Mouse (Mus musculus) adrenal gland, postnatal 10 days (tissue): Measurements from ENCODE around the gene Vash1. TPM values are rescaled to one million over a fixed set of nuclear protein-coding genes. Genes with fewer than 3 reads are reported as not detected.

Source experiments
- DNase-seq: peaks from one replicate; pipeline ENCODE4 v3.0.0; 2021; ENCODE audit warnings: mixed read lengths
- long read RNA-seq, 2 experiments: library from polyadenylated mRNA; stranded (forward); transcript quantifications; one replicate each; pipeline ENCODE4 v2.0.0; 2021
- total RNA-seq, 2 experiments: library from RNA; stranded (reverse); gene quantifications; 2 replicates each; pipeline ENCODE4 v1.2.3; 2021

Gene Vash1
- total RNA-seq, result 10 to 100 TPM; 14.7 to 20.6 TPM
- long read RNA-seq, experiment 1, partial matches to known transcripts, result 0 of 1 reads
- long read RNA-seq, experiment 1, other reads (novel, unspliced or antisense), result 1 of 1 reads
- long read RNA-seq, experiment 2, result 0 reads

- DNase-seq, result peak; percentile 77
These were observed at the start of gene Vash1 for GRCm38 (mm10) chr12:86678591-86679545. Gene Vash1 (plus strand): TSS chr12:86678700.

DNA sequence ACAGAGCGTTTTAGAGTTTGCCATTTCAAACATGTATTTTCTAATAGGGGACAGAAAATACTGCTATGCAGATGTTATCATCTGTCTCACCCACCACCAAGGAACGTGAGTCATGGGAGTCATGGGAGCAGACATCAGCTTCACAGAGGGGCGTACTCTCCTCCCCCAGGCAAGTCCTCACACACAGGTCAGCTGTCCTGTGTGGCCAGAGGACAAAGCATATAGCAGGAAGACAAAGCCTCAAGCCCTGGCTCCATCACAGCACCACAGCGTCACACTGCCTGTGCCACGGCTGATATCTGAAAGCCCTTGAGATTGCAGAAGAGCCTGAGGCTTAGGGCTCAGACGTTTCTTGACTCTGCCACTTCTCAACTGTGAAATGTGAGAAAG lies 49.7 kb upstream of the Vash1 start:
- no peak for DNase-seq

- DNase-seq, result peak; percentile 21
These were observed 36.7 kb upstream of the Vash1 start for GRCm38 (mm10) chr12:86641763-86642162.

GRCm38 (mm10) chr12:86644512-86645273 lies 33.8 kb upstream of the Vash1 start:
- DNase-seq, result no peak

DNA sequence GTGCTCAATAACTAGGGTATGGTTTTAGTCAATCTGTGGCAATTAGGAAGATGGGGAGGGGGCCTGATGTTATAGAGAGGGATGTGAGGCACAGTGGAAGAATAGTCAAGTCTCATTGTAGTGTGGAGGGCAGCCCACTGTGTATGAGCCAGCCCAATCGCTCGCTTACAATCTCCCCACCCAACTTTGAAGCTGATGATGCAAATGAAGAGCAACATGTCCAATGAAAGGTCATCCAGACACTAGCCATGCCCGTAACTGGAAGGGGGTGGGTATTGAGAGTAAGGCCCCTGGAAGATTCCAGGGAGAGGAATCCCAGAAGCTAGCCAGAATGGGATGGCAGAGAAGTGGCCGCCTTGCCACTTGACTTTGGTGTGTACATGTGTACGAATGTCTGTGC lies 33.0 kb upstream of the Vash1 start:
- DNase-seq, result no peak

DNA sequence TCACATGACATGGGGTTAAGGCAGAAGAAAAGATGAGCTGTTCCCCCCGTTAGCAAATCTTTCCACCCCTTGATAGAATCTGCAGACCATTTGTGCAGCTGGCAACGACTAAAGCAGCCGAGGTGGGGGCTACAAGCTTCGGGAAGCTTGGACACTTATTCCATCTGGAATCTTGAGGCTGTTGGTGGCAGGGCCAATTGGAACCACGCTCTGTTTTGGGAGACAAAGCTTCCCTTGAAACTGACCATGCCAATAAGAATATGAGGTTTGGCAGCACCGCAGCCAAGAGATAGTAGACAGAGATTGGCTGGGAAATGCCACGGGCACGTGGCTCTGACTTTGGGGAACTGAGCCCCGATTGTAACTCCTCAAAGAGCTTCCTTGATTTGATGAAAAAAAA lies 31.7 kb upstream of the Vash1 start:
- DNase-seq, result no peak

DNA sequence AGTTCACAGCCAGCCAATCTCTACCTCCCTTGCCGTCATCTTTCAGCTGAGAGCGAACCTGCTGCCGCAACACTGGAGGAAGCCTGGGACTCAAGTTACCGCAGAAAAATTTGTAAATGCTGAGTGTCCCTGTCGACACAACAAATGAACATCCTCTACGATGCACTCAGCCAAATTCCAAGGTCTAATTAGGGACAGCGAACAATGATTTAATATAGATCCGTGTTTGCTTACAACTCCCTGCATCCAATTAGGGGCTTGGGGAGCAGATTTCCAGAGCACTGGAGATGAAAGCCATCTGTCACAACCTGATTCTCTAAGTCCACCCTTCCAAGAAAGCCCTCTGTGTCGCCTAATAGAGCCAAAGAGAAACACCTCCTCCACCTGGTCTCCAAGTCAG lies 31.2 kb upstream of the Vash1 start:
- no peak for DNase-seq

DNA sequence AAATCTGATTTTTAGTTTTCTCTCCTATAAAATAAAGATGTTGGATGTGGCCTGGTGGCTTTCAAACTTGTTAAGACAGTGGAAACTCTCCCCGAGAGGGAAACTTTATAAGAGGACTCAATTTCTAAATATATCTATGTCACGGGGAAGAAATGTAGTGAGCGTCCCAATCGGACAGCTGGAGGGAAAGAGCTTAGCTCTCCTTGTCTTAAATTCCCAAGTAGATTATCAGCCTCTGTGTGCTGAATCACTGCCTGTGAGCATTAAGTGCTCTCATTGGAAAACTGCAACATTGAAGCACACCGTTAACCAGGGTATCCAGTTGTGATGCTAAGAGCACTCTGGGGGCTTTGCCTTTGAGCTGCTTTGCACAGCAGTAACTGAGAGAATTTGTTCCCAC lies 30.8 kb upstream of the Vash1 start:
- no peak for DNase-seq

DNA sequence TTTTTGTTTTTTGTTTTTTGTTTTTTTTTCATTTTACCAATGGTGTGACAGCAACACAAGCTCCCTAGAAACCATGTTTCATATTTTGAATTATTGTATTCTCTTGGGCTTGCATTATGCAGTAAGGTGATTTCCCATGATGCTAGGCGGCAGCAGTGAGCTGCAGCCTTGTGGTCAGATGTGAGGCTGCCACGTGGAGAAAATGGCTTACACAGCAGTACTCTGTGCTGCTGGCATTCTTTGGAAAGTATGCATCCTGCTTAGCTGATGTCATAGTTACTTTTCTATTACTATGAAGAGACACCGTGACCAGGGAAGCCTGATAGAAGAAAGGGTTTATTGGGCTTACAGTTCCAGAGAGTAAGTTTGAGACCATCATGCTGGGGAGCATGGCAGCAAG lies 30.0 kb upstream of the Vash1 start:
- DNase-seq, result no peak

GRCm38 (mm10) chr12:86651301-86651860 lies 27.1 kb upstream of the Vash1 start:
- no peak for DNase-seq

- peak; percentile 86 for DNase-seq
These were observed 25.9 kb upstream of the Vash1 start for GRCm38 (mm10) chr12:86652570-86653041.

DNA sequence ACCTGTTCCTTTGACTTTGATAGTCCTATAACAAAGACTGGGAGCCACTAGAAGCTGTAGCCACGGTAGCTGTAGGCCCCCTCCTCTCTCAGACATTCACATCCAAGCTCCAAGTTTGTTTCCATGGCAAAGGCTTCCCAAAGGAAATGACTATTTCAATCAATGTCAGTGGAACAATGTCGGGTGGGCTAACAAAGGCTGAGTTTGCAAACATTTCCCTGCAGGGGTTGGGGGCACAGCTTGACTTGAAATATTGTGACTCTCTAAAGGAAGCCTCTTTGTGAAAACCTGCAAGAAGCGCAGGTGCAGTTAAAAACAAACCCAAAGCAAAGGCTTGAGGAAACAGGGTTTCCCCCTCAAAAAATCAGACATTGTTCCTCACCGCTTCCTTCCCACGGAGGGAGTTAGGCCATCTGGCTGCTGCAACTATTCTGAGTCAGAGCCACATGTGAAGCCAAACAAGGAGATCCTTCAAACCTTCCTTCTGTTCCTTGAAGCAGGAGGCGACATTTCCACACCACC lies 19.0 kb upstream of the Vash1 start:
- no peak for DNase-seq

GRCm38 (mm10) chr12:86660466-86660865 lies 18.0 kb upstream of the Vash1 start:
- DNase-seq, result no peak

DNA sequence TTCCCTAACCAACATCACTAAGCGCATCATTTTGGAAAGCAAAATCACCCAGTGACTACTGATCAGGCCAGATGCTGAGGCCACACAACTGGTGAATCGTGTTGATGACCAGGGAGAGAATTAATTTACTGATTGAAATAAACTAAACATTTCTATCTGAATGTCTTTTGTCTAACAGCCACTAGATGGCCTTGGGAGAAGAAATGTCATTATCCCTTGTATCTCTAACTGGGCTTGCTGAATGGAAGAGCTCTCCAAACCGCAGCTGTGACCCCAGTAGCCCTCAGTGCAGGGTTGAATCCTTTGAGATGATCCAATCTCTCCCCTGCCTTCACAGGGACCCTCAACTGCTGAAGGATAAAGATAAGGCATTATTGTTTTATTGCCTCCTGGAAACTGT lies 12.8 kb upstream of the Vash1 start:
- no peak for DNase-seq

- no peak for DNase-seq
These were observed 10.1 kb upstream of the Vash1 start for GRCm38 (mm10) chr12:86668404-86668803.

DNA sequence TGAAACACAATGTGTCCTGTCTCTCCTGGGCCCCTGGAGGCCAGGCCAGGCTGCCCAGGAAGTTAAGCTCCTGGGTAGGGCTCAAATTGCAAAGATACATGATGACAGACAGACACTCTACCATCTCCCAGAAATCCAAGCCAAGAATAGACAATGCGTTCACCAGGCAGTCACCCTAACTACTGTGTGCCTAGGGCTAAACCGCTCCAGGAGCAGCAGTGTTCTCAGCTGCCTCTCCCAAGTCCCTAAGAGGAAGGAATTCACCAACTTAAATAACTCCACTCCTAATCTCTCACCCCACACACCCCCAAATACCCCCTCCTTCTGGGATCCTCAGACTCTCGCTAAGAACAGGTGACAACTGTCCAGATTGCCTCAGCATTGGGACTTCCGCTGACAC lies 6.4 kb upstream of the Vash1 start:
- DNase-seq, result no peak

GRCm38 (mm10) chr12:86672507-86672906 lies 6.0 kb upstream of the Vash1 start:
- DNase-seq, result no peak

DNA sequence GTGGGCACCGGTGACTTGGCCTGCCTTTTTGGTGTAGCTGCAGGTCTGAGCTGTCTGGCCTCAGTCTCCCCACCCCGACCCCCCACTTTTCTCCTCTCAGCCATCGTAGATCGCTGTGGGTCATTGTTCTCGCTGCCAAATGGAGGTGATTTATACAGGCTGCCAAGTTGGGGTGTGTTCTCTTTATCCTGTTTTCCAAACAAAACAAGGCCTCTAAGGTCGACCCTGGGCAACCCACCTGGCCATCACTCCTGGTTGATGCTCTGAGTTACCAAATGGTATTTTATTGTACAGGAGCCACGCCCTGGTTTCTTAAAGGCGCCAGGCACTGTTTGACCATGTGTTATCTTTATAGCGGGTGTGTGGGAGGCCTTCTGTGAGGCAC lies 1.0 kb downstream of the Vash1 start:
- DNase-seq, result no peak

- DNase-seq, result no peak
These were observed 1.5 kb downstream of the Vash1 start for GRCm38 (mm10) chr12:86679991-86680491.

GRCm38 (mm10) chr12:86680591-86681193 lies 2.2 kb downstream of the Vash1 start:
- no peak for DNase-seq

DNA sequence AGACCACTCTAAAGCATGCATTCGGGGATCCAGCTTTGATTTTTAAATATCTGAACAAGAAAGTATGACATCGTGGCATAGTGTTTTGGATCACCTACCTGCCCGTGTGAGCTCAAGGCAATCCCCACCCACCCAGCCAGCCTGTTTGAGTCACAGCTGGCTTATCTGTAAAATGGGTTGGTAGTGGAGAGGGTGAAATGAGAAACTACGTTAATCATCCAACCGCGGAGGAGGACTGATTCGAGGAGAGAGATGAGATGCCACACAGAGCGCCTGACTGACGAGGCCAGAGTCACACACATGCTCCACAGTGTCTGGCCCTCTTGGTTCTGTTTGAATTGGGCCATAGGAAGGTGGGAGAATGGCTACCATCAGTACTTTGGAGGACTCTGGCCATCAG lies 3.1 kb downstream of the Vash1 start:
- no peak for DNase-seq

- DNase-seq, result no peak
These were observed 3.7 kb downstream of the Vash1 start for GRCm38 (mm10) chr12:86682178-86682577.
